Mouse (Mus musculus): ENCODE results near the gene Bcar1. TPM values are rescaled to one million over a fixed set of nuclear protein-coding genes. Genes with fewer than 3 reads are reported as not detected.
A peak's percentile ranks its signal among the peaks of the same experiment; 100 is the strongest.

The Bcar1 gene
- polyA plus RNA-seq, 1 experiment = 14.0 TPM

DNA sequence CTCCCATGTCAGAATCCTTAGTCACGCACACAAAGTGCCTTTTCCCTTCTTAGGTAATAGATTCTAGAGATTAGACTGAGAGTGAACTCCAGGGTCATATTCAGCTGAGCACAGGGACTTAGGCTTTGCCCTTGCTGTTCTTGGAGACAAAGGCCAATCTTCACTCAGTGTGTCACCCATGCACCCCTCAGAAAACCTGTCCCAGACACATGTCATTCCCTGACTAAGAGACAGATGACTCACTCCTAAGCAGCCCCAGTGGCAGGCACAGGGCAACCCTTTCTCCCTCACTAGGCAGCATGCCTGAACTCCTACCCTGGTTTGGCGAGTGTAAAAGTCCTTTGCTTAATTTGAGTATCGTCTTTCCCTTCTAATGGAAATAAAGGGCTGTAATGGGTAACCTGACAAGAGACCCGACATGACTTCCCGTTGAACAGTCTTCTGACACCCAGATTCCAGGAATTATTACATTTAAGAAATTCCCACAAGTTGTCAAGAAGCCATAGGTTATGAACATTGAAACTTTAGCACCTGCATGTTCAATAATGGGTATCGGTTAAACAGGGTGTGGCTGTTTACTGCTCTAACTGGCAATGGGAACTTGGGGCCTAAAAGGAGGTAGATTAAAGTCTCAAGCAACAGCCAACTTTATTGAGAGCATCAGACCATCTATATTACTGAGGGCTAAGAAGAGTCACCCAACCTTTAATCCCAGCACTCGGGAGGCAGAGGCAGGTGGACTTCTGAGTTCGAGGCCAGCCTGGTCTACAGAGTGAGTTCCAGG, 4.4 kb upstream of the Bcar1 start:
- DNase-seq = no peak
- no peak for TF ChIP-seq CTCF (IDR thresholded peaks at IDR 0.05; ENCODE audit: borderline replicate concordance, control insufficient read depth, extremely low read depth, insufficient read depth, low read length, poor library complexity)
- no peak for TF ChIP-seq POLR2A (IDR thresholded peaks at IDR 0.05; ENCODE audit: control insufficient read depth, extremely low read depth, insufficient read depth, low read length, poor library complexity)
- peaks cover 16% of the 10 kb centered on the region for H3K27me3 ChIP-seq (ENCODE audit: control insufficient read depth, insufficient read depth, low read length)

DNA sequence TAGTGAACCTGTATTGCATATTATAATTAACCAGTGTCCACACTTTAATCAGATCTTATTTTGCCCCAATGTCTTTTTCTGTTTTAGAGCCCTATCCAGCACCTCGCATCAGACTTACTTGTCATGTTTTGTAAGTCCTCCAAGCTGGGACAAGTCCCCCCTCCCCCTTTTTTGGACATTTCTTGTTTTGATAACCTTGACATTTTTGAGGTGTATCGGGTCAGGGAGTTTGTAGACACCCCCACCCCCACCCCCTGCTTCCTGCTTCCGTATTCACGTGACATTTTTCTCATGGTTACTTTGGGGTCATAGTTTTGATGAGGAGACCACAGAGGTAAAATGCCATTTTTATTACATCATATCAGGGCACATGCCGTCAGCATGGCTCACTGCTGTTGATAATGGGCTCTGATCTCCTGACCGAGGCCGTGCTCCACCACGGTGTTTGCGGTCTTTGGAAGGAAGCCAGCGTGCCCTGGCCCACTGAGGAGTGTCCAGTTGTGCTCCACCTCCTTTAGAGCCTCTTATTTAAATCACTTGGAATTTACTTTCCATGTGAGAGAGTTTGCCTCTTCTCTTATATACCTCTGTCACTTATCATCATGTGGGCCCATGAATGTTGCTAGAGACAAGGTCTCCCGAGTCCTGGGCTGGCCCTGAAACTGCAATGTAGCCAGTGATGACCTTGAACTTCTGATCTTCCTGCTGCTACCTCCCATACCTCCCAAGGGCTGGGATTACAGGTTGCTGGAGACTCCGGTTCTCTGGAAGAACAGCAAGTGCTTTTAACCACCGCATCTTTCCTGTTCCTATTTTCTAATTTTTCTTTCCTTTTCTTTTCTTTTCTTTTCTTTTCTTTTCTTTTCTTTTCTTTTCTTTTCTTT, 3.2 kb upstream of the Bcar1 start:
- no peak overlapping the region for H3K27ac ChIP-seq (ENCODE audit: control insufficient read depth, insufficient read depth, low read length)
- 59% methylated on average over 13 of the region's 13 CpGs for WGBS
- no peak for DNase-seq

More for the DNA sequence above, 4.4 kb upstream of the Bcar1 start:
- no peaks in the 10 kb centered on the region for H3K36me3 ChIP-seq (ENCODE audit: control insufficient read depth, insufficient read depth, low read length)
- no peaks in the 10 kb centered on the region for H3K4me1 ChIP-seq (replicated peaks; ENCODE audit: control insufficient read depth, insufficient read depth, low read length)
- no peak overlapping the region for H3K4me3 ChIP-seq (ENCODE audit: control insufficient read depth, insufficient read depth, low read length)
- no peak overlapping the region for H3K27ac ChIP-seq (ENCODE audit: control insufficient read depth, insufficient read depth, low read length)
- WGBS = 85% methylated on average over 8 of the region's 8 CpGs

DNA sequence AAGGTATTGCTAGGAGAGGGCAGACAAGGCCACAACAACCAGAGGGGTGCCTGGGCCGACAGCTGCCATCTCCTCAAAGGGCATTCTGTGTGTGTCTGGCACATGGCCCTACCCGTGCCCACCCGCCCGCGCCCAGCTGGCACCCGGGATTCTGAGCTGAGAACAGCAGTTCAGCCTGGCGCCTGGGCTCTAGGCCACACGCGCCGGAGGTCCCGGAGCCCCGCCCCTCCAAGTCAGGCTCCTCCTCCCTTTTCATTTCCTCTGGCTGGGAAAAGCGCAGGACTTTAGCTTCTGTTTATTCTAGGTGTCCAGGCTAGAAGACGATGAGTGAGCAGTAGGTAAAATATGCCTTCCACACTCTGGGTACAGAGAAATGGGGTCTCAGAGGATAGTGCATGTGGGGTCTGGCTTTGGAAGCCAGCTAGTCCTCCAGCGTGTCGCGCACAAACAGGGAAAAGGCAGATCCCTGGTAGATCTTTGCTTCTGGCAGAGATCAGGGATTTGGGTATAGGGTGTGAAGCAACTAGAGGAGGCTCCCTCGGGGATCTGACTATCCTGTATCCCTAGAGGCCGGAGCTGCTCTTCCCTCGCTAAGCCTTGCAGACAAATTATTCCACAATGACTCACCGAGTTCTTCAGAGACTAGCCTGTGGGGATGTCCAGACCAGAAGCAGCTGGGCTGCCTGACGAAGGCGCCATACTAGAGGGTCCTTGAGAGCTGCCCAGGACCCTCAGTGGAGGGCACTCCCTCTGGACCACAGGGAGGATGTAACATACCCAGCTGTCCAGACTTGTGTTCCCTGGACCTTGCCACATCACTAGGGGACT, 2.2 kb upstream of the Bcar1 start:
- H3K27me3 ChIP-seq (ENCODE audit: control insufficient read depth, insufficient read depth, low read length) = peaks cover 23% of the 10 kb centered on the region
- no peaks in the 10 kb centered on the region for H3K4me1 ChIP-seq (replicated peaks; ENCODE audit: control insufficient read depth, insufficient read depth, low read length)
- 10% methylated on average over 23 of the region's 23 CpGs for WGBS

More for the DNA sequence above, 3.2 kb upstream of the Bcar1 start:
- Histone ChIP-seq H3K36me3 (ENCODE audit: control insufficient read depth, insufficient read depth, low read length) (no peaks in the 10 kb centered on the region), H3K27me3 (ENCODE audit: control insufficient read depth, insufficient read depth, low read length) (peaks cover 23% of the 10 kb centered on the region), H3K4me3 (ENCODE audit: control insufficient read depth, insufficient read depth, low read length) (no peak overlapping the region), H3K4me1 (replicated peaks; ENCODE audit: control insufficient read depth, insufficient read depth, low read length) (no peaks in the 10 kb centered on the region)
- TF ChIP-seq CTCF (IDR thresholded peaks at IDR 0.05; ENCODE audit: borderline replicate concordance, control insufficient read depth, extremely low read depth, insufficient read depth, low read length, poor library complexity) (no peak), POLR2A (IDR thresholded peaks at IDR 0.05; ENCODE audit: control insufficient read depth, extremely low read depth, insufficient read depth, low read length, poor library complexity) (no peak)

DNA sequence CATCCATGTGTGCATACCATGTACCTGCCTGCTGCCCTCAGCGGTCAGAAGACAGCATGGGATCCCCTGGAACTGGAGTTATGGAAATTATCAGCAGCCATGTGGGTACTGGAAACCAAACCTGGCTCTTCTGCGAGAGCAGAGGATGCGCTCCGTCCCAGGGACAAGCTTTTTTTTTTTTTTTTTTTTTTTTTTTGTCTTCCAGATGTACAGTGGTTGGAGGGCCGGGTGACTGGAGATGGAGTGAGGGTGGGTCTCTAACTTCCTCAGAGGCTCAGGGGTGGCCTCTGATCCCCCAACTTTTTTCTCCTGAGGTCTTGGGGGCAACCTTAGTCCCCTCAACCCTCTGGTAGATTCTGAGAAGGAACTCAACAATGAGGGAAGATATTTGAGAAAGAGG, 1.5 kb upstream of the Bcar1 start:
- no peak for TF ChIP-seq POLR2A (IDR thresholded peaks at IDR 0.05; ENCODE audit: control insufficient read depth, extremely low read depth, insufficient read depth, low read length, poor library complexity)
- no peak for TF ChIP-seq CTCF (IDR thresholded peaks at IDR 0.05; ENCODE audit: borderline replicate concordance, control insufficient read depth, extremely low read depth, insufficient read depth, low read length, poor library complexity)
- Histone ChIP-seq H3K36me3 (ENCODE audit: control insufficient read depth, insufficient read depth, low read length) (no peaks in the 10 kb centered on the region), H3K27me3 (ENCODE audit: control insufficient read depth, insufficient read depth, low read length) (peaks cover 23% of the 10 kb centered on the region), H3K4me3 (ENCODE audit: control insufficient read depth, insufficient read depth, low read length) (no peak overlapping the region), H3K4me1 (replicated peaks; ENCODE audit: control insufficient read depth, insufficient read depth, low read length) (no peaks in the 10 kb centered on the region), H3K27ac (ENCODE audit: control insufficient read depth, insufficient read depth, low read length) (no peak overlapping the region)
- 85% methylated on average over 5 of the region's 5 CpGs for WGBS
- DNase-seq = no peak

More for the DNA sequence above, 2.2 kb upstream of the Bcar1 start:
- no peak overlapping the region for H3K27ac ChIP-seq (ENCODE audit: control insufficient read depth, insufficient read depth, low read length)
- peak; percentile 15 for DNase-seq
- H3K4me3 ChIP-seq (ENCODE audit: control insufficient read depth, insufficient read depth, low read length) = no peak overlapping the region
- no peaks in the 10 kb centered on the region for H3K36me3 ChIP-seq (ENCODE audit: control insufficient read depth, insufficient read depth, low read length)
- TF ChIP-seq CTCF (IDR thresholded peaks at IDR 0.05; ENCODE audit: borderline replicate concordance, control insufficient read depth, extremely low read depth, insufficient read depth, low read length, poor library complexity) (no peak), POLR2A (IDR thresholded peaks at IDR 0.05; ENCODE audit: control insufficient read depth, extremely low read depth, insufficient read depth, low read length, poor library complexity) (no peak)

DNA sequence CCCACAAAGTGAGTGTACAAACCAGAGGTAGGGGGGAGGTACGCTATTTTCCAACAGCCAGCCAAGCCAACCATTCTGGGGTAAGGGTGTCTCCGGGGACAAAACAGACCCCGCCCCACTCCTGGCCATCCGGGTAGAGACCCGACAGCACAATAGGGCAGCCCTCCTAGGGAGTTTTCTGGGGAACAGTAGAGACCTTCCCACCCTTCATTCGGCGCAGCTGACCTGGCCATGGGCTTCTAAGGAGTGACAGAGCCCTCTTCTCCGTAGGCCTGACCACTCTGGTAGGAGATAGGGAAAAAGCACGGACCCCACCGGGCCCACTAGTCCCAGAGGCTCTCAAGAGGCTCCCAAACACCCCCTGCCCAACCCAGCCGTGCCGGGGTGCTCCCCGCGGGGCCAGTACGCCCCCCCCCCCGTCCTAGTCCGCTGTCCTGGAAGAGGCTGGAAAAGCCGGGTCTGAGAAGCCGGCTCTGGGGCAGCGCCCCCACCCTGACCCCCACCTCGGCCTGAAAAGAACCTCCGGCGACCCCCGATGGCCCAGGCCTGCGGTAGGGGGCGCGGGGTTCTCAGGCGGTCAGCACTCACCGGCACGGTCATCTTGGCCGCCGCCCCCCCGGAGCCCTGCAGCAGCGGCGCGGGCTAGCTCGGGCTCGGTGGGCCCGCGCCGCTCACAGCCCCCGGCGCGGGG, 363 bp downstream of the Bcar1 start:
- H3K4me1 ChIP-seq (replicated peaks; ENCODE audit: control insufficient read depth, insufficient read depth, low read length) = no peaks in the 10 kb centered on the region
- no peak for TF ChIP-seq POLR2A (IDR thresholded peaks at IDR 0.05; ENCODE audit: control insufficient read depth, extremely low read depth, insufficient read depth, low read length, poor library complexity)
- TF ChIP-seq CTCF (IDR thresholded peaks at IDR 0.05; ENCODE audit: borderline replicate concordance, control insufficient read depth, extremely low read depth, insufficient read depth, low read length, poor library complexity) = 0 out of 2 replicates have a peak, but pooled peaks have one; percentile 8
- peaks cover 23% of the 10 kb centered on the region for H3K27me3 ChIP-seq (ENCODE audit: control insufficient read depth, insufficient read depth, low read length)
- DNase-seq = no peak
- H3K4me3 ChIP-seq (ENCODE audit: control insufficient read depth, insufficient read depth, low read length) = no peak overlapping the region; the same call in 1 of the 2 replicates
- H3K36me3 ChIP-seq (ENCODE audit: control insufficient read depth, insufficient read depth, low read length) = no peaks in the 10 kb centered on the region
- no peak overlapping the region for H3K27ac ChIP-seq (ENCODE audit: control insufficient read depth, insufficient read depth, low read length)
- 7% methylated on average over 43 of the region's 44 CpGs for WGBS
